Mouse (Mus musculus) embryonic facial prominence, embryonic 12.5 days (tissue): ENCODE results near the gene Hcfc1. TPM values are rescaled to one million over a fixed set of nuclear protein-coding genes. Genes with fewer than 3 reads are reported as not detected.

Experiments used
- ATAC-seq: fragments of 200-750 bp; cut with Nextera tagmentation; 2 replicates; pipeline ENCODE4 v1.8.0; 2017; ENCODE audit not compliant: insufficient number of reproducible peaks, insufficient read depth, low FRiP score, low TSS enrichment
- H3K27ac ChIP-seq: fragments of 300-500 bp; sonication (generic); 2 replicates; pipeline ENCODE4 v1.5.1; 2016; ENCODE audit warnings: mild to moderate bottlenecking
- H3K27me3 ChIP-seq: fragments of 300-500 bp; sonication (generic); 2 replicates; pipeline ENCODE4 v1.6.1; 2016; ENCODE audit warnings: mild to moderate bottlenecking, moderate library complexity
- H3K36me3 ChIP-seq: fragments of 300-500 bp; sonication (generic); 2 replicates; pipeline ENCODE4 v1.6.1; 2016; ENCODE audit warnings: mild to moderate bottlenecking
- H3K4me1 ChIP-seq: fragments of 300-500 bp; sonication (generic); 2 replicates; pipeline ENCODE4 v1.6.1; 2016
- H3K4me2 ChIP-seq: fragments of 300-500 bp; sonication (generic); replicated peaks from 2 replicates; pipeline ENCODE4 v1.6.1; 2016; ENCODE audit warnings: mild to moderate bottlenecking, moderate library complexity
- H3K4me3 ChIP-seq: fragments of 300-500 bp; sonication (generic); 2 replicates; pipeline ENCODE4 v1.5.1; 2016; ENCODE audit warnings: mild to moderate bottlenecking
- H3K9ac ChIP-seq: fragments of 300-500 bp; sonication (generic); 2 replicates; pipeline ENCODE4 v1.6.1; 2016; ENCODE audit warnings: mild to moderate bottlenecking, moderate library complexity
- H3K9me3 ChIP-seq: fragments of 300-500 bp; sonication (generic); 2 replicates; pipeline ENCODE4 v1.6.1; 2016; ENCODE audit warnings: mild to moderate bottlenecking, moderate library complexity
- WGBS: fragments of 180-500 bp; shearing (Covaris S2); methylation state at CpG from one replicate; pipeline ENCODE4 v1.1.7; 2016; 5-methylcytosine and 5-hydroxymethylcytosine counted together
- polyA plus RNA-seq: library from polyadenylated mRNA; unstranded; fragments of >200 nt; fragmentation: Nextera tagmentation; extraction: Ambion mirVana; gene quantifications from 2 replicates; pipeline ENCODE4 v1.2.1, GENCODE M21; 2016

The Hcfc1 gene
- polyA plus RNA-seq, 1 experiment from 2014 or later = 71.0 TPM

- WGBS = 97% methylated on average over 2 of the region's 2 CpGs
- Histone ChIP-seq H3K36me3 (no peaks in the 10 kb centered on the region), H3K27ac (no peak overlapping the region), H3K4me1 (no peaks in the 10 kb centered on the region), H3K27me3 (peaks cover 5% of the 10 kb centered on the region; the same call in 1 of the 2 replicates), H3K4me2 (no peak overlapping the region), H3K4me3 (no peak overlapping the region), H3K9ac (no peak overlapping the region), H3K9me3 (no peaks in the 10 kb centered on the region)
- no peak for ATAC-seq
These were observed 3.6 kb upstream of the Hcfc1 start for GRCm38 (mm10) chrX:73969729-73970128.

GRCm38 (mm10) chrX:73969167-73969566 is 3.0 kb upstream of the Hcfc1 start:
- Histone ChIP-seq H3K4me3 (no peak overlapping the region), H3K4me2 (no peak overlapping the region), H3K4me1 (peaks cover 5% of the 10 kb centered on the region; the same call in 1 of the 2 replicates), H3K9me3 (no peaks in the 10 kb centered on the region), H3K27me3 (peaks cover 5% of the 10 kb centered on the region; the same call in 1 of the 2 replicates), H3K27ac (no peak overlapping the region), H3K9ac (no peak overlapping the region), H3K36me3 (no peaks in the 10 kb centered on the region)
- no peak for ATAC-seq
- WGBS = 79% methylated on average over 1 of the region's 1 CpGs

- Histone ChIP-seq H3K4me1 (peaks cover 18% of the 10 kb centered on the region; the same call in 1 of the 2 replicates), H3K4me3 (peak overlapping the region; percentile 67), H3K27ac (peak overlapping the region; percentile 98), H3K27me3 (peaks cover 5% of the 10 kb centered on the region; the same call in 1 of the 2 replicates), H3K36me3 (no peaks in the 10 kb centered on the region), H3K4me2 (peak overlapping the region; percentile 41), H3K9ac (peak overlapping the region; percentile 70), H3K9me3 (no peaks in the 10 kb centered on the region)
- peak; percentile 85 for ATAC-seq
- WGBS = 15% methylated on average over 60 of the region's 60 CpGs
These were observed 1.3 kb upstream of the Hcfc1 start for GRCm38 (mm10) chrX:73967177-73968075.

GRCm38 (mm10) chrX:73965307-73965706 is 850 bp downstream of the Hcfc1 start:
- H3K36me3 ChIP-seq = no peaks in the 10 kb centered on the region
- peak overlapping the region; percentile 70 for H3K4me2 ChIP-seq
- ATAC-seq = no peak
- 0 out of 2 replicates have a peak overlapping the region, but pooled peaks have one; percentile 98 for H3K27ac ChIP-seq
- peak overlapping the region; percentile 70 for H3K9ac ChIP-seq
- H3K4me3 ChIP-seq = peak overlapping the region; percentile 67
- 23% methylated on average over 20 of the region's 20 CpGs for WGBS
- H3K9me3 ChIP-seq = no peaks in the 10 kb centered on the region
- peaks cover 18% of the 10 kb centered on the region; the same call in 1 of the 2 replicates for H3K4me1 ChIP-seq
- H3K27me3 ChIP-seq = peaks cover 5% of the 10 kb centered on the region; the same call in 1 of the 2 replicates

- Histone ChIP-seq H3K27ac (no peak overlapping the region), H3K9ac (peak overlapping the region; percentile 70), H3K27me3 (peaks cover 5% of the 10 kb centered on the region; the same call in 1 of the 2 replicates), H3K4me1 (peaks cover 18% of the 10 kb centered on the region; the same call in 1 of the 2 replicates), H3K4me2 (peak overlapping the region; percentile 70), H3K36me3 (0 out of 2 replicates have a peak, but pooled peaks cover 3% of the 10 kb centered on the region), H3K9me3 (no peaks in the 10 kb centered on the region), H3K4me3 (peak overlapping the region; percentile 67)
- WGBS = 50% methylated on average over 3 of the region's 3 CpGs
- ATAC-seq = no peak
These were observed 1.8 kb downstream of the Hcfc1 start for GRCm38 (mm10) chrX:73964363-73964762.

GRCm38 (mm10) chrX:73954988-73955387 is 11.2 kb downstream of the Hcfc1 start:
- ATAC-seq = no peak
- Histone ChIP-seq H3K9ac (no peak overlapping the region), H3K9me3 (no peaks in the 10 kb centered on the region), H3K4me2 (no peak overlapping the region), H3K4me1 (no peaks in the 10 kb centered on the region), H3K36me3 (peaks cover 81% of the 10 kb centered on the region), H3K27me3 (no peaks in the 10 kb centered on the region), H3K27ac (no peak overlapping the region), H3K4me3 (no peak overlapping the region)
- WGBS = 89% methylated on average over 6 of the region's 6 CpGs

- Histone ChIP-seq H3K4me3 (no peak overlapping the region), H3K4me2 (no peak overlapping the region), H3K9me3 (no peaks in the 10 kb centered on the region), H3K9ac (no peak overlapping the region), H3K4me1 (no peaks in the 10 kb centered on the region), H3K36me3 (peaks cover 74% of the 10 kb centered on the region), H3K27ac (no peak overlapping the region), H3K27me3 (no peaks in the 10 kb centered on the region)
- ATAC-seq = no peak
- WGBS = 87% methylated on average over 5 of the region's 5 CpGs
These were observed 13.6 kb downstream of the Hcfc1 start for GRCm38 (mm10) chrX:73952603-73953002.

GRCm38 (mm10) chrX:73949341-73949740 is 16.8 kb downstream of the Hcfc1 start:
- H3K4me2 ChIP-seq = no peak overlapping the region
- 91% methylated on average over 10 of the region's 10 CpGs for WGBS
- ATAC-seq = no peak

GRCm38 (mm10) chrX:73948647-73949046 is 17.5 kb downstream of the Hcfc1 start:
- Histone ChIP-seq H3K4me2 (no peak overlapping the region), H3K9ac (no peak overlapping the region), H3K4me3 (no peak overlapping the region), H3K27ac (no peak overlapping the region), H3K9me3 (no peaks in the 10 kb centered on the region), H3K4me1 (no peaks in the 10 kb centered on the region), H3K27me3 (no peaks in the 10 kb centered on the region), H3K36me3 (peaks cover 77% of the 10 kb centered on the region)
- WGBS = 34% methylated on average over 4 of the region's 4 CpGs
- ATAC-seq = no peak

More at GRCm38 (mm10) chrX:73949341-73949740, 16.8 kb downstream of the Hcfc1 start:
- Histone ChIP-seq H3K4me3 (no peak overlapping the region), H3K9me3 (no peaks in the 10 kb centered on the region), H3K27me3 (no peaks in the 10 kb centered on the region), H3K9ac (no peak overlapping the region), H3K27ac (no peak overlapping the region), H3K4me1 (no peaks in the 10 kb centered on the region), H3K36me3 (peaks cover 79% of the 10 kb centered on the region)

- Histone ChIP-seq H3K9ac (no peak overlapping the region), H3K27me3 (no peaks in the 10 kb centered on the region), H3K27ac (no peak overlapping the region), H3K4me2 (no peak overlapping the region), H3K4me1 (no peaks in the 10 kb centered on the region), H3K4me3 (no peak overlapping the region), H3K9me3 (no peaks in the 10 kb centered on the region), H3K36me3 (peaks cover 73% of the 10 kb centered on the region)
- ATAC-seq = no peak
- 90% methylated on average over 6 of the region's 6 CpGs for WGBS
These were observed 19.3 kb downstream of the Hcfc1 start for GRCm38 (mm10) chrX:73946896-73947295.

- 83% methylated on average over 2 of the region's 2 CpGs for WGBS
- H3K27ac ChIP-seq = no peak overlapping the region
- no peak overlapping the region for H3K4me3 ChIP-seq
- H3K4me1 ChIP-seq = no peaks in the 10 kb centered on the region
- H3K9me3 ChIP-seq = no peaks in the 10 kb centered on the region
- H3K27me3 ChIP-seq = no peaks in the 10 kb centered on the region
- H3K36me3 ChIP-seq = peaks cover 43% of the 10 kb centered on the region
- H3K4me2 ChIP-seq = no peak overlapping the region
- ATAC-seq = no peak
- no peak overlapping the region for H3K9ac ChIP-seq
These were observed 23.9 kb downstream of the Hcfc1 start for GRCm38 (mm10) chrX:73942294-73942693.

GRCm38 (mm10) chrX:73941860-73942259 is 24.3 kb downstream of the Hcfc1 start:
- 94% methylated on average over 2 of the region's 2 CpGs for WGBS

More at GRCm38 (mm10) chrX:73941860-73942259, 24.3 kb downstream of the Hcfc1 start:
- Histone ChIP-seq H3K4me3 (no peak overlapping the region), H3K9me3 (no peaks in the 10 kb centered on the region), H3K4me2 (no peak overlapping the region), H3K36me3 (peaks cover 38% of the 10 kb centered on the region), H3K9ac (no peak overlapping the region), H3K4me1 (no peaks in the 10 kb centered on the region), H3K27me3 (no peaks in the 10 kb centered on the region), H3K27ac (no peak overlapping the region)
- no peak for ATAC-seq
